Mouse (Mus musculus) hindbrain, embryonic 14.5 days (tissue): ENCODE measurements around the gene Ccnyl1. TPM values are rescaled to one million over a fixed set of nuclear protein-coding genes. Genes with fewer than 3 reads are reported as not detected.

ENCODE experiments used
- polyA plus RNA-seq: library from polyadenylated mRNA; unstranded; fragments of >200 nt; fragmentation: Nextera tagmentation; extraction: Ambion mirVana; gene quantifications from 2 replicates; pipeline ENCODE4 v1.2.1, GENCODE M21; 2014

Gene Ccnyl1
- polyA plus RNA-seq, 1 experiment from 2014 or later, result 7.6 TPM

Other genes starting within 250 kb of the Ccnyl1 start
- 40.8 and 47.6 TPM in 2 replicates for gene Creb1, start 157.8 kb upstream of the Ccnyl1 start, polyA plus RNA-seq
- 15.8 and 17.6 TPM in 2 replicates for gene Mettl21a, start 73.2 kb upstream of the Ccnyl1 start, polyA plus RNA-seq
- 0.23 and 0.29 TPM in 2 replicates for gene Fzd5, start 47.3 kb downstream of the Ccnyl1 start, polyA plus RNA-seq